Mouse (Mus musculus) brain, embryonic 14.5 days (tissue): ENCODE results near the gene Myo10.

Experiments
- CTCF ChIP-seq: fragments of 200-500 bp; IDR thresholded peaks from 2 replicates; pipeline ENCODE4 v1.5.1; 2012; ENCODE audit warnings: inconsistent platforms, mild to moderate bottlenecking, moderate library complexity, borderline replicate concordance; ENCODE audit not compliant: insufficient read depth, insufficient read length; ENCODE audit errors: extremely low read depth
- POLR2A ChIP-seq: fragments of 200-500 bp; IDR thresholded peaks from 2 replicates; pipeline ENCODE4 v1.6.1; 2012; ENCODE audit warnings: mild to moderate bottlenecking, inconsistent platforms, borderline replicate concordance; ENCODE audit not compliant: poor library complexity, insufficient read depth, insufficient read length, severe bottlenecking; ENCODE audit errors: extremely low read depth

DNA sequence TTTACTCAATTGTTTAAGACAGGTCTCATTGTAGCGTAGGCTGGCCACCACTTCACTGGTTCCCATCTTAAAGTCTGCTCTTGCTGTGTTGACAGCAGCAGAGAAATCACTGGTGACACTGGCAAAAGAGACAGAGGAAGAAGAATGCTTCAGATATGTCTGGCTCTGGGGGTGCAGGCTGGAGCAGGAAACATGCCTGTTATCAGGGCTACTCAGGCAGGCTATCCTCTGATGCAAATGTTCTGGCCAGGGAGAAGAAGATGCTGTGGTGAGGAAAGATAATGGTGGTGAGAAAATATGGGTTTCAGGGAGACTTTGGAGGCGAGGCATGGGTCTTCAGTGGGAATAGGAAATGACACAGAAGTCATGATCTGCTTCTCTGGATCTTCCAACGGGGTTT is 13.6 kb upstream of the Myo10 start:
- TF ChIP-seq CTCF: no peak
- no peak for TF ChIP-seq POLR2A
